In the genomic region with DNA sequence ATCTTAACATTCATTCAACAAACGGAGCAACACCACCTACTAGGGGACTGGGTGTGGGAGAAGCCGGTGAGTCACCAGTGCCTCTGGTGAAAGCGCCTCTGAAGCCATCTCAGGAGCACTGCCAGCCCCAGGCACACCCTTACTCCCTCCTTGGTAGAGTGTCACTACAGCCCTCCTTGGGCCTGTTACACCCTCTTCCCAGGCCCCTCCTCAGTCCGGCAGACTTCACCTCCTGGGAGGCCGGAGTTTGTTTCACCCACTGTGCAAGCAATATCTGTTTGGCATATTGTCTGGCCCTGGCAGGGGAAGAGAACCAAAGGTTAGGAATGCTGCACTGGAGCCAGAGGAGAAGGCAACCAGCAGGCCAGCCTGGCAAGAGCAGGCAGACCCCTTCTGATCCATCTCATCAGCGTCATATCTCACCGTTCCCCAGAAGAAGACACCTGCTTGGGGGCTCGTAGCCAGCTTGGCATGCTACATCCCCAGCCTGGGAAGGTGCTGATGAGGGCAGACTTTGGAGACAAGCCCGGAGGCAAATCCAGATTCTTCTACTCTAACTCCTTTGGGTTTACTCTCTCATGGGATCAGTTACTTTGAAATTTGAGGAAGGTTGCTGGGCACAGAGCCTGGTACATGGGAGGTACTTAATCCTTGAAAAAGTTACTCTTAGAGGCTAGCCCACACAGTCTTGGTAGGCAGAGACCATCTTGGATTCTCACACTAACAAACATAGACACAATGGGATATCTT, we compare ENCODE assay signal across 8 mouse cellular contexts. TPM values are rescaled to one million over a fixed set of nuclear protein-coding genes. Genes with fewer than 3 reads are reported as not detected.
A peak's percentile ranks its signal among the peaks of the same experiment; 100 is the strongest.
DNase-seq lines count a peak whose midpoint lies in the region; ATAC-seq lines count a peak whose summit lies in the region.

No protein-coding gene starts in this region.

- peak overlapping the region; percentile 81 for H3K9ac ChIP-seq in forebrain, embryonic 12.5 days
- H3K9ac ChIP-seq in intestine, embryonic 14.5 days (ENCODE audit: low read length), result peak overlapping the region; percentile 76

- H3K27me3 ChIP-seq in forebrain, embryonic 12.5 days, result no peaks in the 10 kb centered on the region
- H3K27me3 ChIP-seq in intestine, embryonic 14.5 days (replicated peaks; ENCODE audit: control insufficient read depth, insufficient read depth, low read length), result no peaks in the 10 kb centered on the region

- H3K27ac ChIP-seq in forebrain, embryonic 12.5 days, result no peak overlapping the region
- no peak overlapping the region for H3K27ac ChIP-seq in intestine, embryonic 14.5 days (ENCODE audit: low read depth)

- H3K4me1 ChIP-seq in forebrain, embryonic 12.5 days, result peaks cover 32% of the 10 kb centered on the region
- peaks cover 9% of the 10 kb centered on the region for H3K4me1 ChIP-seq in intestine, embryonic 14.5 days (replicated peaks; ENCODE audit: control insufficient read depth, insufficient read depth, low read length)

- no peak for ATAC-seq in forebrain, embryonic 12.5 days (ENCODE audit: low FRiP score)
- ATAC-seq in intestine, embryonic 14.5 days (replicated peaks; ENCODE audit: low FRiP score, low TSS enrichment, low read depth), result no peak
- ATAC-seq in megakaryocyte, adult 5-6 weeks (ENCODE audit: poor library complexity, severe bottlenecking), result peak; percentile 39

- H3K36me3 ChIP-seq in forebrain, embryonic 12.5 days (replicated peaks), result peaks cover 36% of the 10 kb centered on the region
- H3K36me3 ChIP-seq in intestine, embryonic 14.5 days (ENCODE audit: control insufficient read depth, insufficient read depth, low read length), result peaks cover 43% of the 10 kb centered on the region

- peak overlapping the region; percentile 78 for H3K4me3 ChIP-seq in forebrain, embryonic 12.5 days (replicated peaks)
- H3K4me3 ChIP-seq in intestine, embryonic 14.5 days (ENCODE audit: low read depth, low read length), result peak overlapping the region; percentile 76

- no peaks in the 10 kb centered on the region for H3K9me3 ChIP-seq in forebrain, embryonic 12.5 days
- no peaks in the 10 kb centered on the region for H3K9me3 ChIP-seq in intestine, embryonic 14.5 days (ENCODE audit: control insufficient read depth, low read length)

- peak; percentile 24 to 47 for DNase-seq in left cerebral cortex, adult 18-20 months (ENCODE audit: low spot score in 2 of 2)
- no peak for DNase-seq in left cerebral cortex, postnatal 36 days (ENCODE audit: low spot score in 2 of 2)
- peak; percentile 32 for DNase-seq in ZHBTc4 (ENCODE audit: low read depth, low spot score)
- peak; percentile 55 for DNase-seq in intestine, embryonic 14.5 days (ENCODE audit: low spot score)
- no peak for DNase-seq in embryo, embryonic 9.5 days (ENCODE audit: extremely low spot score)
- no peak for DNase-seq in layer of hippocampus, adult 8-10 months (ENCODE audit: low spot score in 2 of 2)

- intact Hi-C loops in left cerebral cortex, postnatal 36 days (cut with DNase I), result loop anchor here (5.0 kb wide), 1 partner anchor 43 kb away; the partner anchor contains the start of genes Lsm3 and Xpc

- peak overlapping the region; percentile 89 for H3K4me2 ChIP-seq in forebrain, embryonic 12.5 days
- peak overlapping the region; percentile 75 for H3K4me2 ChIP-seq in intestine, embryonic 14.5 days (ENCODE audit: low read length)

- WGBS in forebrain, embryonic 12.5 days, result 57% methylated on average over 9 of the region's 9 CpGs
- 51% methylated on average over 9 of the region's 9 CpGs for WGBS in intestine, embryonic 14.5 days

RNA-seq across cellular contexts. Expression of gene Tmem43, which starts 1.1 kb away (rescaled TPM):
- 10 to 100 TPM; 29.4 to 30.8 TPM for total RNA-seq in left cerebral cortex, adult 18-20 months (2021)
- total RNA-seq in left cerebral cortex, postnatal 36 days (2021), result 10 to 100 TPM; 24.9 to 29.6 TPM
- polyA plus RNA-seq in forebrain, embryonic 12.5 days (2016; fragmentation: Nextera tagmentation; extraction: Ambion mirVana), result 60.8 and 68.8 TPM in 2 replicates
- polyA plus RNA-seq in intestine, embryonic 14.5 days (2014; fragmentation: Nextera tagmentation; extraction: Ambion mirVana), result 45.4 and 48.3 TPM in 2 replicates
- total RNA-seq in megakaryocyte, adult 5-6 weeks (2015), result 62.2 and 66.7 TPM in 2 replicates
- 87.3 and 104 TPM in 2 replicates for total RNA-seq in megakaryocyte, adult 5-6 weeks (2017)
- 10 to 100 TPM; 31.1 to 35.9 (median 34.1) TPM for total RNA-seq in layer of hippocampus, adult 8-10 months (2022)

RNA-seq across cellular contexts. Expression of gene Chchd4, which starts 1.3 kb away (rescaled TPM):
- total RNA-seq in left cerebral cortex, adult 18-20 months (2021), result 10 to 100 TPM; 21.3 to 22.2 TPM
- 10 to 100 TPM; 19.8 to 21.1 TPM for total RNA-seq in left cerebral cortex, postnatal 36 days (2021)
- 23.9 and 24.2 TPM in 2 replicates for polyA plus RNA-seq in forebrain, embryonic 12.5 days (2016; fragmentation: Nextera tagmentation; extraction: Ambion mirVana)
- 37.7 and 38.5 TPM in 2 replicates for polyA plus RNA-seq in intestine, embryonic 14.5 days (2014; fragmentation: Nextera tagmentation; extraction: Ambion mirVana)
- total RNA-seq in megakaryocyte, adult 5-6 weeks (2015), result 6.2 and 7.3 TPM in 2 replicates
- 6.1 and 7.1 TPM in 2 replicates for total RNA-seq in megakaryocyte, adult 5-6 weeks (2017)
- total RNA-seq in layer of hippocampus, adult 8-10 months (2022), result 10 to 100 TPM; 20.7 to 23.4 (median 22.2) TPM

RNA-seq across cellular contexts. Expression of gene Xpc, which starts 41.1 kb away (rescaled TPM):
- 10 to 100 TPM; 11.5 to 14.9 TPM for total RNA-seq in left cerebral cortex, adult 18-20 months (2021)
- total RNA-seq in left cerebral cortex, postnatal 36 days (2021), result 10 to 100 TPM; 13.2 to 14.9 TPM
- polyA plus RNA-seq in forebrain, embryonic 12.5 days (2016; fragmentation: Nextera tagmentation; extraction: Ambion mirVana), result 24.4 and 26.7 TPM in 2 replicates
- 16.4 and 18.9 TPM in 2 replicates for polyA plus RNA-seq in intestine, embryonic 14.5 days (2014; fragmentation: Nextera tagmentation; extraction: Ambion mirVana)
- 9.6 and 11.6 TPM in 2 replicates for total RNA-seq in megakaryocyte, adult 5-6 weeks (2015)
- total RNA-seq in megakaryocyte, adult 5-6 weeks (2017), result 36.8 and 41.5 TPM in 2 replicates
- total RNA-seq in layer of hippocampus, adult 8-10 months (2022), result 10 to 100 TPM; 11.7 to 16.0 (median 13.7) TPM

RNA-seq across cellular contexts. Expression of gene Lsm3, which starts 41.1 kb away (rescaled TPM):
- 10 to 100 TPM; 34.9 to 40.0 TPM for total RNA-seq in left cerebral cortex, adult 18-20 months (2021)
- total RNA-seq in left cerebral cortex, postnatal 36 days (2021), result 10 to 100 TPM; 35.0 to 41.3 TPM
- polyA plus RNA-seq in forebrain, embryonic 12.5 days (2016; fragmentation: Nextera tagmentation; extraction: Ambion mirVana), result 264 and 276 TPM in 2 replicates
- polyA plus RNA-seq in intestine, embryonic 14.5 days (2014; fragmentation: Nextera tagmentation; extraction: Ambion mirVana), result 311 and 312 TPM in 2 replicates
- 84.7 and 89.8 TPM in 2 replicates for total RNA-seq in megakaryocyte, adult 5-6 weeks (2015)
- 196 and 288 TPM in 2 replicates for total RNA-seq in megakaryocyte, adult 5-6 weeks (2017)
- 10 to 100 TPM; 32.4 to 35.7 (median 32.9) TPM for total RNA-seq in layer of hippocampus, adult 8-10 months (2022)

Comparison
In these comparisons a context has a peak if more than half of its experiments do, and no peak if none do; other contexts are left out.
1. DNase-seq: peak in left cerebral cortex, adult 18-20 months (2 of 2), ZHBTc4 (single experiment) and intestine, embryonic 14.5 days (single experiment); none in left cerebral cortex, postnatal 36 days (0 of 2), embryo, embryonic 9.5 days (single experiment) and layer of hippocampus, adult 8-10 months (0 of 2).